ENCODE assay signal across 8 mouse cellular contexts in the genomic region with DNA sequence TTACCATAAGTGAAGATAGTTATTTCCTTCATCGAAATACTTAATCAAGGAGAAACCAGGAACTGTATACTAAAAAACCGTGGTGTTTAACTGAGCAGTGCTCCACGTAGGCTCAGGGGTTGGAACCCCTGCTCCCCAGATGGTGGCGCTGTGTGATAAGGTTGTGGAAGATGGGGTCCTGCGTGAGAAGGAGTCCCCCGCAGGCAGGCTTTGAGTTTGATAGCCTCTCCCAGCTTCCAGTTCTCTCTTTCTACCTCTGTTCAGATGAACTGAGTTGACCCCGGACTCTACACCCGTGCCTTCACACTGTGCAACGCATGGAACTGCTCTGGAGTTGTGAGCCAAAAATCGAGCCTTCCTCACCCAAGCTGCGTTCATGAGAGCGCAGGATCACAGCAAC.
DNase-seq lines count a peak whose midpoint lies in the region; ATAC-seq lines count a peak whose summit lies in the region.

No protein-coding gene starts in this region.

- peaks cover 13% of the 10 kb centered on the region for H3K4me1 ChIP-seq in heart, embryonic 13.5 days
- H3K4me1 ChIP-seq in midbrain, embryonic 11.5 days (ENCODE audit: control insufficient read depth, insufficient read depth, low read length), result no peaks in the 10 kb centered on the region

- H3K4me3 ChIP-seq in heart, embryonic 13.5 days, result no peak overlapping the region
- H3K4me3 ChIP-seq in midbrain, embryonic 11.5 days (ENCODE audit: low read depth, low read length), result no peak overlapping the region

- 0 out of 2 replicates have a peak, but pooled peaks cover 3% of the 10 kb centered on the region for H3K9me3 ChIP-seq in heart, embryonic 13.5 days
- no peaks in the 10 kb centered on the region for H3K9me3 ChIP-seq in midbrain, embryonic 11.5 days (ENCODE audit: control insufficient read depth, low read length)

- ATAC-seq in heart, embryonic 13.5 days (ENCODE audit: extremely low read depth, insufficient number of reproducible peaks, low FRiP score, low TSS enrichment), result no peak
- ATAC-seq in midbrain, embryonic 11.5 days (ENCODE audit: low FRiP score), result peak; percentile 52; the same call in 1 of the 2 replicates
- no peak for ATAC-seq in inflammation-experienced regulatory T-cells, adult 6 months

- H3K27me3 ChIP-seq in heart, embryonic 13.5 days (replicated peaks), result no peaks in the 10 kb centered on the region
- H3K27me3 ChIP-seq in midbrain, embryonic 11.5 days (ENCODE audit: control insufficient read depth, insufficient read depth, low read length), result no peaks in the 10 kb centered on the region

- no peaks in the 10 kb centered on the region for H3K36me3 ChIP-seq in heart, embryonic 13.5 days
- no peaks in the 10 kb centered on the region for H3K36me3 ChIP-seq in midbrain, embryonic 11.5 days (ENCODE audit: control insufficient read depth, insufficient read depth, low read length)

- no peak overlapping the region for H3K4me2 ChIP-seq in heart, embryonic 13.5 days
- no peak overlapping the region for H3K4me2 ChIP-seq in midbrain, embryonic 11.5 days

- DNase-seq in heart, adult 11 months, result peak; percentile 88
- DNase-seq in heart, postnatal 25 days (ENCODE audit: low spot score), result no peak
- peak; percentile 40 for DNase-seq in WW6 (ENCODE audit: low read depth, low spot score)
- DNase-seq in embryo, embryonic 11.5 days (ENCODE audit: low read depth, low spot score), result peak; percentile 36
- peak; percentile 19 to 53 for DNase-seq in left cerebral cortex, postnatal 14 days (ENCODE audit: low spot score in 2 of 2)
- peak; percentile 89 for DNase-seq in midbrain, embryonic 11.5 days (ENCODE audit: low spot score, missing footprints)

- intact Hi-C loops in heart, postnatal 25 days (cut with DNase I), result loop anchor here (1.0 to 5.0 kb wide), 2 partner anchors 45 to 254 kb away; no protein-coding TSS in a partner anchor
- intact Hi-C loops in left cerebral cortex, postnatal 14 days (cut with DNase I), result loop anchor here (2.0 kb wide), 1 partner anchor 254 kb away; no protein-coding TSS in a partner anchor

- H3K9ac ChIP-seq in heart, embryonic 13.5 days, result no peak overlapping the region
- no peak overlapping the region for H3K9ac ChIP-seq in midbrain, embryonic 11.5 days (ENCODE audit: low read length)

- H3K27ac ChIP-seq in heart, embryonic 13.5 days (replicated peaks), result 0 out of 2 replicates have a peak overlapping the region, but pooled peaks have one; percentile 24
- no peak overlapping the region for H3K27ac ChIP-seq in midbrain, embryonic 11.5 days (ENCODE audit: low read depth, low read length)

- WGBS in heart, embryonic 13.5 days, result 57% methylated on average over 12 of the region's 12 CpGs
- 64% methylated on average over 12 of the region's 12 CpGs for WGBS in midbrain, embryonic 11.5 days
